Mouse (Mus musculus) heart, embryonic 15.5 days (tissue): ENCODE data around the gene Gm20425. TPM values are rescaled to one million over a fixed set of nuclear protein-coding genes. Genes with fewer than 3 reads are reported as not detected.

ENCODE experiments used
- ATAC-seq: fragments of 200-750 bp; cut with Nextera tagmentation; replicated peaks from 2 replicates; pipeline ENCODE4 v1.8.0; 2017; ENCODE audit warnings: low read depth, moderate TSS enrichment; ENCODE audit not compliant: insufficient number of reproducible peaks, insufficient read depth, low FRiP score
- H3K27ac ChIP-seq: fragments of 300-500 bp; sonication (generic); 2 replicates; pipeline ENCODE4 v1.5.1; 2015; ENCODE audit warnings: mild to moderate bottlenecking, inconsistent platforms
- H3K27me3 ChIP-seq: fragments of 300-500 bp; sonication (generic); 2 replicates; pipeline ENCODE4 v1.6.1; 2015; ENCODE audit warnings: inconsistent platforms
- H3K36me3 ChIP-seq: fragments of 300-500 bp; sonication (generic); 2 replicates; pipeline ENCODE4 v1.6.1; 2015; ENCODE audit warnings: mild to moderate bottlenecking, inconsistent platforms
- H3K4me1 ChIP-seq: fragments of 300-500 bp; sonication (generic); replicated peaks from 2 replicates; pipeline ENCODE4 v1.6.1; 2015; ENCODE audit warnings: inconsistent platforms
- H3K4me2 ChIP-seq: fragments of 300-500 bp; sonication (generic); 2 replicates; pipeline ENCODE4 v1.6.1; 2015; ENCODE audit warnings: inconsistent platforms, mild to moderate bottlenecking, moderate library complexity
- H3K4me3 ChIP-seq: fragments of 300-500 bp; sonication (generic); 2 replicates; pipeline ENCODE4 v1.5.1; 2015; ENCODE audit warnings: mild to moderate bottlenecking, inconsistent platforms
- H3K9ac ChIP-seq: fragments of 300-500 bp; sonication (generic); 2 replicates; pipeline ENCODE4 v1.6.1; 2015; ENCODE audit warnings: mild to moderate bottlenecking, inconsistent platforms
- H3K9me3 ChIP-seq: fragments of 300-500 bp; sonication (generic); replicated peaks from 2 replicates; pipeline ENCODE4 v1.6.1; 2016; ENCODE audit warnings: inconsistent platforms
- WGBS: fragments of 180-500 bp; shearing (Covaris S2); methylation state at CpG from one replicate; pipeline ENCODE4 v1.1.7; 2015; ENCODE audit warnings: mixed read lengths; 5-methylcytosine and 5-hydroxymethylcytosine counted together
- polyA plus RNA-seq: library from polyadenylated mRNA; unstranded; fragments of >200 nt; fragmentation: Nextera tagmentation; extraction: Ambion mirVana; gene quantifications from 2 replicates; pipeline ENCODE4 v1.2.1, GENCODE M21; 2015

Gene Gm20425
- polyA plus RNA-seq, 1 experiment from 2014 or later = 5.1 TPM

DNA sequence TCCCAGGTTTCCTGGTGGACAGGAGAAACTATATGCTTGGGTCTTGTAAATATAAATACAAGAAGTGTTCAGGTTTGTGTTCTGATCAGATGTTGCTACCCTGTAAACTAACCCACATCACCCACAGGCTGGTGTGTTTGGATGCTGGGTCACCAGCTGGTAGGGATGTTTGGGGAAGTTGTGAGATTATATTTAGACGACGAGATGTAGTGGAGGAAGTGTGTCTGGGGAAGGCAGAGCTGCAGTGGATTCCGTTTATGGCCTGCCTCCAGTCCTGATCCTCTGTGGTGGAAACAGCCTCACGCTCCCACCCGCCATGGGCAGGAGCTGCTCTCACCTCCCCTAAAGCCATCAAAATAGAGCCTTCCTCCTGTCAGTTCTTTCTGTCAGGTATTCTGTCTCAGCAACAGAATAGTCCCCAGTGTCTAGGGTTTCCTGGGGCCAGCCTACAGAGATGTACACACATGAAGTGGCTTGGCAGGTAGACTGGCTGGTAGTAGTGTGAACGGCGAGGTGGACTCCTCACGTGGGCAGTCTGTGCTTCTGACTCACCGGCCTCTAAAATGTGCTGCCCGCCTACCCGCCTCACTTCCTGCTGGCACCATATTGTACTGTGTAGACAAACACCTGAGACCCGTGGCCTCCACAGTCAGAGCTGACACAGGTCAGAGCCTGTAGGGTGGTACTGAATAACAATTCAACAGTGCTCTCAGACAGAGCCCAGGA, 80.9 kb downstream of the Gm20425 start:
- Histone ChIP-seq H3K27me3 (no peaks in the 10 kb centered on the region), H3K36me3 (no peaks in the 10 kb centered on the region), H3K9ac (no peak overlapping the region), H3K27ac (no peak overlapping the region), H3K9me3 (no peaks in the 10 kb centered on the region), H3K4me1 (0 out of 2 replicates have a peak, but pooled peaks cover 2% of the 10 kb centered on the region), H3K4me2 (no peak overlapping the region), H3K4me3 (no peak overlapping the region)
- no peak for ATAC-seq
- WGBS = 74% methylated on average over 12 of the region's 12 CpGs

DNA sequence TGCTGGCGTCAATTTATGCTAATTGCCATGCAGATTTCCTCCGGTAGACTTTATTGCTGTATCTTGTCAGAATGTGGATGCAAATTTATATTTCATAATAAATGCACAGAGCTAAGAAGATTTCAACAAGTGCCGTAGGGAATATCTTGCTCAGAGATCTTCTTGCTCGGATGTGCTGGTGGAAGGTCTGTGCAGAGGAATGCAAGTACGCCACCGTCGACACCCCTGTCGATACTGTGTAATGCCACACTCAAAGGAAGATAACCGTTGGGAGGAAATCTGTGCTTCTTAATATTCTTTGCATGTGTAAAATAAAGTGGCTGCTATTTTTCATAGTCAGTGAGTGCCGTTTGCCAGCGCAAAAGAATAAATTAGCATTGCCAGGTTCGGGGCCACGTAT, 83.0 kb downstream of the Gm20425 start:
- H3K9ac ChIP-seq = no peak overlapping the region
- no peak overlapping the region for H3K4me2 ChIP-seq
- no peaks in the 10 kb centered on the region for H3K9me3 ChIP-seq
- 54% methylated on average over 13 of the region's 13 CpGs for WGBS
- no peak overlapping the region for H3K27ac ChIP-seq
- no peaks in the 10 kb centered on the region for H3K27me3 ChIP-seq
- H3K36me3 ChIP-seq = no peaks in the 10 kb centered on the region
- no peak for ATAC-seq
- 0 out of 2 replicates have a peak, but pooled peaks cover 2% of the 10 kb centered on the region for H3K4me1 ChIP-seq
- H3K4me3 ChIP-seq = no peak overlapping the region

DNA sequence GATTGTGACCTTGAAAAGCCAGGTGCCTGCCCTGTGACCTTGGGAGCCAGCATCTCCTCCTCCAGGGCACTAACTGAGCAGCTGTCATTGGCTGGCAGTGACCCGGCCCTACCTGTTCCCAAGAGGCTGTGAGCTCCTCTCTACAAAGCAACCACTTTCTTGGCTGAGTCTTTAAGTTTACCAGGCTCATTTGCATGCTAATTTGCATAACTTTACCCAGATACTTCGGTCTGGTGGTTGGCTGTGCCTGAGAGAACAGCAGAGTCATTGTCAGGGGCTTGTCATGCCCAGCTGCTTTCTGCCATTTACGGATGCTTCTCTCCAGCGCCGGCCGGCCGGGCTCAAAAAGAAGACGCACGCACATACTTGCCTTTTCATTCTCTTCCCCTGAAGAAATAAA, 83.4 kb downstream of the Gm20425 start:
- Histone ChIP-seq H3K4me3 (no peak overlapping the region), H3K9ac (no peak overlapping the region), H3K4me2 (no peak overlapping the region), H3K9me3 (no peaks in the 10 kb centered on the region), H3K27me3 (no peaks in the 10 kb centered on the region), H3K27ac (no peak overlapping the region), H3K36me3 (no peaks in the 10 kb centered on the region), H3K4me1 (0 out of 2 replicates have a peak, but pooled peaks cover 2% of the 10 kb centered on the region)
- no peak for ATAC-seq
- WGBS = 52% methylated on average over 9 of the region's 9 CpGs

DNA sequence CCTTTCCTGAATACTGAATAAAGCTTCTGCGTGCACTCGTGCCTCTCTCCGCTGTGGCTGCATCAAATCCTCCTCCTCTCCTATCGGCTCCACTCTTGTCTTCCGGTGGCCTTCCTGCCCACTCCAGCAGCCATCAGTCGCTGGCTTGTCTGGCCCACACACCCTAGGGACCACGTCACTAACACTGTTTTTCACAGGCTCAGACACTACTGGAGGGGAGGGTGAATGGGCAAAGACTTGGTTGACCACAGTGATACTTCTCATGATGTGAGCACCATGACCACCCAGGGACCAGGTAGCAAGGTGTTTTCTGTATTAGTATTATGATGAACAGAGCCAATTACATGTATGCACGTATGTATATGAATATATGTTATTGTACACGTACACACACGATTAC, 83.8 kb downstream of the Gm20425 start:
- H3K9ac ChIP-seq = no peak overlapping the region
- peaks cover 2% of the 10 kb centered on the region; the same call in 1 of the 2 replicates for H3K4me1 ChIP-seq
- H3K9me3 ChIP-seq = no peaks in the 10 kb centered on the region
- no peaks in the 10 kb centered on the region for H3K27me3 ChIP-seq
- WGBS = 81% methylated on average over 10 of the region's 10 CpGs
- H3K36me3 ChIP-seq = no peaks in the 10 kb centered on the region
- ATAC-seq = no peak
- no peak overlapping the region for H3K4me2 ChIP-seq
- no peak overlapping the region for H3K27ac ChIP-seq
- no peak overlapping the region for H3K4me3 ChIP-seq

DNA sequence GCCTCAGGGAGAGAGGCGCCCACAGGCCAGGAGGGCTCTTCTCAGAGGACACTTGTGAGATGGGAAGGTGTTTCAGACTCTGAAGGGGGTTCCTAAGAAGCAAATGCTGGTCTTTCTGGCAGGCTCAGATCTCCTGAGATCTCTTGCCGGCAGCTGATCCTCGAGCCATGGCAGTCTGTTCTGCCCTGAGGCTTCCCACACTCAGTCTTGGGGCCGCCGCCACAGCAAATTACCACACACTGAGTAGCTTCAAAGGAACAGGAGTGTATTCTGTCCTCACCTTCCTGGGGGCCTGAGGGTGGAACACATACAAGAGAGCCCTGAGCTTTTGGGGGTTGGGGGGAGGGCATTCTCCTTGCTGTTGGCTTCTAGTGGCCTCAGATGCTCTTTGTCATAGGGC, 84.8 kb downstream of the Gm20425 start:
- no peaks in the 10 kb centered on the region for H3K9me3 ChIP-seq
- H3K4me1 ChIP-seq = peaks cover 11% of the 10 kb centered on the region
- WGBS = 48% methylated on average over 5 of the region's 5 CpGs
- no peak overlapping the region for H3K27ac ChIP-seq
- H3K4me2 ChIP-seq = no peak overlapping the region
- H3K36me3 ChIP-seq = no peaks in the 10 kb centered on the region
- no peak overlapping the region for H3K9ac ChIP-seq
- no peaks in the 10 kb centered on the region for H3K27me3 ChIP-seq
- H3K4me3 ChIP-seq = no peak overlapping the region
- ATAC-seq = no peak

DNA sequence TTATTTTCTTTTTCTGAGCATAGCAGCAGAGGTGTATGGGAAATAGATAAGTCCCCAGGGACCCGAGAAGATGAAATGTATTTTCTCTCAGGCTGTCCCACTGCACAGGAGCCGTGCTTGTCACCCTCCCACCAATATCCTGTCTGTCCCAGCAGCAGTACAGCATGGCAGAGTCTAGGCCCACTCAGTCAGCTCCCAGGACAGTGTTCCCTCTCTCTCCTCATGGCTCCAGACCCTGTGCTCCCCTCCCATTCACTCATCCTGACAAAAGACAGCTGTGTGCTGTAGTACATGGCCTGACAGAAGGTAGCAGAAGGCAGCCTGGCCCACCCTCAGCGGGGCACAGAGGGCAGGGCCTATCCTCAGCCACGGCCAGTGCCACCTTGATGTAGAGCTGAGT, 86.2 kb downstream of the Gm20425 start:
- ATAC-seq = no peak
- Histone ChIP-seq H3K4me3 (no peak overlapping the region), H3K36me3 (no peaks in the 10 kb centered on the region), H3K9ac (no peak overlapping the region), H3K4me1 (peaks cover 19% of the 10 kb centered on the region), H3K27me3 (no peaks in the 10 kb centered on the region), H3K4me2 (no peak overlapping the region), H3K9me3 (no peaks in the 10 kb centered on the region), H3K27ac (no peak overlapping the region)
- 46% methylated on average over 4 of the region's 4 CpGs for WGBS

DNA sequence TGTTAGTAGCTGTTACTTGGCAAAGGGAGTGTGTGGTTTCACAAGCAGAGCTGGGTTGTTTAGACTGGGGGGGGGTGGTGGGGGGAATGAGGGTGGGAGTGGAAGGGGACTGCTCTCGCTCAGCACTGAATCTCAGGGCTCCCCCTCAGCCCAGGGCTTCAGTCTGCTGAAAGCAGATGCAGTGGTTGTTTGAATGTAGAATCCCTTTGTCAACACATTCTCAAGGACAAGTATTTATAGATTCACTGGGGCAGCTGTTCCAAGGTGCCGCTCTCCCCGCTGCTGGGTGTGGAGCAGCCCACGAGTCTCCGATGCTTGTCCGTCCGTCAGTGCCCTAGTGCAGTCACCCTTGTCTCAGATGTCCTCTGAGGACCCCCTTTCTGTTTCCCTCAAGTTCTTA, 88.8 kb downstream of the Gm20425 start:
- Histone ChIP-seq H3K4me3 (no peak overlapping the region), H3K4me2 (no peak overlapping the region), H3K9ac (no peak overlapping the region), H3K9me3 (no peaks in the 10 kb centered on the region), H3K27ac (peak overlapping the region; percentile 60), H3K4me1 (peaks cover 29% of the 10 kb centered on the region), H3K27me3 (no peaks in the 10 kb centered on the region), H3K36me3 (no peaks in the 10 kb centered on the region)
- ATAC-seq = peak; percentile 14; the same call in 1 of the 2 replicates
- WGBS = 52% methylated on average over 7 of the region's 7 CpGs

DNA sequence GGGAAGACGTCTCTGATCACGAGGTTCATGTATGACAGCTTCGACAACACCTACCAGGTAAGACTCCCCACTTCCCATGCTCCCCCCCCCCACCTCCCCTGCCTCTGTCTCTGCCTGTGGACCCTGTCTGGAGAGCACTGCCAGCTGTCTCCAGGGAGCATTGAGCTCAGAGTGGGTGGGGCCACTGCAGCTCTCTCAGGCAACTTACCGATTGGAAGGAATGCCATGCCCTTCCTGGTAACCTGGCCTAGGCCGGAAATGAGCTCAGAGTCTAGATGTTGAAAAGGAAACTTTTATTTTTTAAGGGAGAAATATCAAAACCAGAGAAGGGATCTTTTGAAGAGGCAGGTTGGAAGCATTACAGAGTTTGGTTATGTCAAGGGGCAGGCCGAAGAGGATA, 89.7 kb downstream of the Gm20425 start:
- Histone ChIP-seq H3K9me3 (no peaks in the 10 kb centered on the region), H3K27me3 (no peaks in the 10 kb centered on the region), H3K27ac (no peak overlapping the region), H3K4me3 (no peak overlapping the region), H3K4me2 (no peak overlapping the region), H3K9ac (no peak overlapping the region), H3K4me1 (peaks cover 29% of the 10 kb centered on the region), H3K36me3 (no peaks in the 10 kb centered on the region)
- ATAC-seq = no peak
- WGBS = 76% methylated on average over 6 of the region's 6 CpGs

Other genes starting within 250 kb of the Gm20425 start
- 6.0 and 9.6 TPM in 2 replicates for gene Slco2a1, start 241.6 kb downstream of the Gm20425 start, polyA plus RNA-seq
- gene Rab6b, start 118.5 kb downstream of the Gm20425 start, polyA plus RNA-seq = 2.5 and 4.2 TPM in 2 replicates
- gene Srprb, start 28.2 kb downstream of the Gm20425 start, polyA plus RNA-seq = 34.4 and 46.1 TPM in 2 replicates
- 36.7 and 125 TPM in 2 replicates for gene Trf, start 137 bp upstream of the Gm20425 start, polyA plus RNA-seq
- gene 1300017J02Rik, start 74.8 kb upstream of the Gm20425 start, polyA plus RNA-seq = 1.5 and 1.7 TPM in 2 replicates
- gene Topbp1, start 74.9 kb upstream of the Gm20425 start, polyA plus RNA-seq = 36.6 and 41.1 TPM in 2 replicates
- gene Cdv3, start 135.5 kb upstream of the Gm20425 start, polyA plus RNA-seq = 75.2 and 89.4 TPM in 2 replicates